Mouse (Mus musculus) kidney, adult 2 months (tissue): ENCODE measurements around the gene Dnajc28.

Experiments
- CTCF ChIP-seq: fragments of 200-500 bp; conservative IDR thresholded peaks from 2 replicates; pipeline ENCODE4 v1.5.1; 2011; ENCODE audit warnings: low read depth, mild to moderate bottlenecking, control low read depth, low read length, moderate library complexity, mixed read lengths; ENCODE audit not compliant: insufficient read depth, insufficient read length
- POLR2A ChIP-seq: fragments of 200-500 bp; IDR thresholded peaks from one replicate; pipeline ENCODE4 v1.6.1; 2011; ENCODE audit warnings: low read depth, low read length, control low read depth

DNA sequence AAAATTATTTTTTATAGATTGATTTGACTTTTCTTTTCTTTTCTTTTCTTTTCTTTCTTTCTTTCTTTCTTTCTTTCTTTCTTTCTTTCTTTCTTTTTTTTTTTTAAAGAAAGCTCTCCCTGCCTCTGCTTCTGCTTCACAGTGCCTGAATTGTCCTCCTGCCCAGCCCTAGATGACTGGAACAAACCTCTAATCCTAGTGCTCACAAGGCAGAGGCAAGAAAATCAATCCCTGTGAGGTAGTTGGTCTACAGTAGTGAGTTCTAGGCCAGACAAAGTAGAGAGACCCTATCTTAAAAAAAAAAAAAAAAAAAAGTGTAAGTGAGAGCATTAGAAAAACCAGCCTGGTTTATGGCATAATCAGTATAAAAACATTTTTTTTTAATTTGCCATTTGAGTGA, 31.0 kb upstream of the Dnajc28 start:
- TF ChIP-seq POLR2A: no peak
- no peak for TF ChIP-seq CTCF
